Mouse (Mus musculus) stomach, postnatal 0 days (tissue): ENCODE data around the gene Slamf7.

Experiments used
- CTCF ChIP-seq: IDR thresholded peaks from 2 replicates; pipeline ENCODE4 v1.5.1; 2016; ENCODE audit warnings: antibody characterized with exemption, low read depth, mild to moderate bottlenecking, moderate library complexity
- EP300 ChIP-seq: optimal IDR thresholded peaks from 2 replicates; pipeline ENCODE3; 2016; ENCODE audit warnings: antibody characterized with exemption

- TF ChIP-seq CTCF, result no peak
- TF ChIP-seq EP300, result no peak
Measured at GRCm38 (mm10) chr1:171616881-171617515, 35.8 kb downstream of the Slamf7 start.
